Mouse (Mus musculus) hindbrain, postnatal 0 days (tissue): ENCODE results near the gene Shld1. TPM values are rescaled to one million over a fixed set of nuclear protein-coding genes. Genes with fewer than 3 reads are reported as not detected.
A peak's percentile ranks its signal among the peaks of the same experiment; 100 is the strongest.

Experiments
- ATAC-seq: fragments of 200-750 bp; cut with Nextera tagmentation; 2 replicates; pipeline ENCODE4 v1.8.0; 2017; ENCODE audit warnings: mild to moderate bottlenecking, moderate TSS enrichment, moderate library complexity
- DNase-seq: peaks from one replicate; pipeline ENCODE4 v3.0.0-alpha.2; 2015; ENCODE audit warnings: low spot score
- H3K27ac ChIP-seq: fragments of 300-500 bp; sonication (generic); 2 replicates; pipeline ENCODE4 v1.5.1; 2014; ENCODE audit warnings: mild to moderate bottlenecking
- H3K27me3 ChIP-seq: fragments of 300-500 bp; sonication (generic); 2 replicates; pipeline ENCODE4 v1.6.1; 2014; ENCODE audit warnings: low read length, mixed read lengths; ENCODE audit not compliant: insufficient read depth
- H3K36me3 ChIP-seq: fragments of 300-500 bp; sonication (generic); 2 replicates; pipeline ENCODE4 v1.6.1; 2014; ENCODE audit warnings: low read length, mixed read lengths; ENCODE audit not compliant: insufficient read depth
- H3K4me1 ChIP-seq: fragments of 300-500 bp; sonication (generic); 2 replicates; pipeline ENCODE4 v1.6.1; 2014; ENCODE audit warnings: antibody characterized with exemption, low read length, mixed read lengths; ENCODE audit not compliant: insufficient read depth
- H3K4me2 ChIP-seq: fragments of 300-500 bp; sonication (generic); 2 replicates; pipeline ENCODE4 v1.6.1; 2014; ENCODE audit warnings: low read depth, mild to moderate bottlenecking, low read length, moderate library complexity, mixed read lengths
- H3K4me3 ChIP-seq: fragments of 300-500 bp; sonication (generic); 2 replicates; pipeline ENCODE4 v1.5.1; 2014; ENCODE audit warnings: low read length
- H3K9ac ChIP-seq: fragments of 300-500 bp; sonication (generic); replicated peaks from 2 replicates; pipeline ENCODE4 v1.6.1; 2014; ENCODE audit warnings: mild to moderate bottlenecking, low read length, moderate library complexity, mixed read lengths
- H3K9me3 ChIP-seq: fragments of 300-500 bp; sonication (generic); 2 replicates; pipeline ENCODE4 v1.6.1; 2016; ENCODE audit warnings: low read length, mixed read lengths
- CTCF ChIP-seq: IDR thresholded peaks from 2 replicates; pipeline ENCODE4 v1.5.1; 2016; ENCODE audit warnings: antibody characterized with exemption, control low read depth, low read depth
- WGBS: fragments of 180-500 bp; shearing (Covaris S2); extraction: QIAGEN DNeasy Blood & Tissue Kit; methylation state at CpG from one replicate; pipeline ENCODE4 v1.1.7; 2014; 5-methylcytosine and 5-hydroxymethylcytosine counted together
- polyA plus RNA-seq: library from polyadenylated mRNA; unstranded; fragments of >200 nt; fragmentation: Nextera tagmentation; extraction: Ambion mirVana; gene quantifications from 2 replicates; pipeline ENCODE4 v1.2.1, GENCODE M21; 2015
- total RNA-seq: library from RNA; depleted of rRNA; stranded (reverse); fragments of >200 nt; gene quantifications from 2 replicates; pipeline ENCODE4 v1.2.3, GENCODE M21; 2014

Shld1 gene
- total and polyA plus RNA-seq, 2 experiments from 2014 or later, result 16.7 to 17.8 TPM

DNA sequence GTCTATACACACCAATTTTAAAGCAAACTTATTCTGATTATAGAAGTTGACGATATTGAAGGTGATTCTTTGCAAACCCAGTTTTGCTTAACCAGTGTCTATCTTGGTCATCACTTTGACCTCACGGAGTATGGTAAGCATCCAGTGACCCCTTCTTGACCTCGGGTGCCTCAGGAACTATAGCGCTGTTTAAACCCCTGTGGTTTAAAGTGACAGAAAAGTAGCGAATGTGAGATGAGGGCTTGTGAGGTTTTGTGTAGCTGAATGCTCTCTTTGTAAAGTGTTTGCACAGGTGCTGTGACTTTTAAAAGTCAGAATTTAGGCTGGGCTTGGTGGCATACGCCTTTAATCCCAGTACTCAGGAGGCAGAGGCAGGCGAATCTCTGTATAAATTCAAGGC lies 27.8 kb downstream of the Shld1 start:
- H3K4me2 ChIP-seq, result no peak overlapping the region
- no peak for DNase-seq
- no peaks in the 10 kb centered on the region for H3K36me3 ChIP-seq
- no peak overlapping the region for H3K27ac ChIP-seq
- H3K27me3 ChIP-seq, result no peaks in the 10 kb centered on the region
- TF ChIP-seq CTCF, result no peak
- no peak overlapping the region for H3K9ac ChIP-seq
- no peak for ATAC-seq
- peaks cover 8% of the 10 kb centered on the region; the same call in 1 of the 2 replicates for H3K4me1 ChIP-seq
- no peak overlapping the region for H3K4me3 ChIP-seq
- H3K9me3 ChIP-seq, result no peaks in the 10 kb centered on the region
- 85% methylated on average over 7 of the region's 7 CpGs for WGBS

DNA sequence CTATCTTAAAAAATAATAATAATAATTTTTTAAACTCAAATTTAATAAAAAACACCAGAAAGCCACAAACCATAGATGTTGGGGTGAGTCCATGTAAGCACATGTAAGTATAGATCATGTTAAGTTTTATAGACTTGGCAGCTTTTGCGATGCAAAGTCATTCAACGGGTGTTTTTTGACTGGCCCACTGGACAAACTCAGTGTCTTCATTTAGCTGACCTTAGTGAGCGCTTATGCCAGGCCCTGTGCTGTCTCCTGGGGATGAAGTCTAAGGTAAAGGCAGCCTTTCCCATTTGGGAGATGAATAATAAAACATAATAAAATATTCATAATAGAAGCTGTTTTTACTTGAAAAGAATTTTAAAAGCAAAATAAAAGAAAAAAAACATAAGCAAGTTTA lies 28.2 kb downstream of the Shld1 start:
- no peak for TF ChIP-seq CTCF
- Histone ChIP-seq H3K9me3 (no peaks in the 10 kb centered on the region), H3K9ac (no peak overlapping the region), H3K4me1 (peaks cover 8% of the 10 kb centered on the region; the same call in 1 of the 2 replicates), H3K36me3 (no peaks in the 10 kb centered on the region), H3K4me3 (no peak overlapping the region), H3K27ac (no peak overlapping the region), H3K4me2 (no peak overlapping the region), H3K27me3 (no peaks in the 10 kb centered on the region)
- DNase-seq (no peak), ATAC-seq (no peak)
- WGBS, result 79% methylated on average over 3 of the region's 3 CpGs

DNA sequence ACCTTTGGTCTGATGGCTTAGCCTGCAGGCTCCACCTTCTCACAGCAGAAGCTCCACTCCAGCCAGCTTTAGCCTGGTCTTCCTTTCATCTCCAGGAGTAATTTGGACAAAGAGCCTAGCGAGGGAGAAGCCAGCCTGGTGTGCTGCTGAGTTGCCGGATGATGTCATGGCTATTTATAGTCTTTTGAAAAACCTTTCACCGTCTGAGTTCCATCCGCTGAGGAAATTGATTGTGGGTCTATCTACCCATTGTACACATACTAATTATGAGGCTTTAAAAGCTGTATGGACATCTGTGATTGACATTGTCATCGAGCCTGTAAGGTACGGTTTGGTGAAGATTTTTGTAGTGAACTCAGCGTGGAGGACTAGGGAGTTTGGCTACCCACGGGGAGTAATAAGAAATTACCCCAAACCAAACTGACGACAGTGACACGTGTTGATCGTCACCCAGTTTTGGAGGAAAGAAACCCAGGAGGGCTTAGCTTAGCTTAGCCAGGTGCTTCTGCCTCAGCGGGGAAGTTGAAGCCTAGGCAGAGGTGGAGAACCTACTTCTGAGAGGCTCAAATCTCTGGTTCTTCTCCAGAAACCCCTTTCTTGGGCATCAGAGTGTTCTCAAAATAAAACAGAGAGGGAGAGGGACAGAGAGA lies 28.8 kb downstream of the Shld1 start:
- Histone ChIP-seq H3K9me3 (no peaks in the 10 kb centered on the region), H3K4me2 (0 out of 2 replicates have a peak overlapping the region, but pooled peaks have one; percentile 0), H3K36me3 (no peaks in the 10 kb centered on the region), H3K4me1 (peaks cover 8% of the 10 kb centered on the region; the same call in 1 of the 2 replicates), H3K9ac (no peak overlapping the region), H3K4me3 (no peak overlapping the region), H3K27ac (peak overlapping the region; percentile 28; the same call in 1 of the 2 replicates), H3K27me3 (no peaks in the 10 kb centered on the region)
- TF ChIP-seq CTCF, result no peak
- 38% methylated on average over 12 of the region's 12 CpGs for WGBS
- ATAC-seq (peak; percentile 72), DNase-seq (peak; percentile 77)

DNA sequence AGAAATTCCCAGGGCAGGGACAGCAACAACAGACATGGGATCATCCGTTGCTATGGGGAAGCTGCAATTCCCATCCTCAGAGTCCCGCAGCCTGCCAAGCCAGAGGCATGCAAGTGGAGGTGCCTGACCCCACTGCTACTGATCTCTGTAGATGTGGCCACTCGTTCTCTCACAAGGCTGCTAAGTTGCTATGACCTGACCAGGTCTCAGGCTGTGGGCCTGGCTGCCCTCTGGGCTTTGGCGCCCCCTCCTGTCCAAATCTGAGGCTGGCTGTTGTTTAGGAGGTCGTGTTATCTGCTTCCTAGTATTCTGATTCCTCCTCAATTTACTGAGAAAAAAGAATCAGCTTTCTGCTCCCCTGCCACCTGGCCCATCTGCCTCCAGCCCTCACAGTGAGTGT lies 29.4 kb downstream of the Shld1 start:
- no peak overlapping the region for H3K4me3 ChIP-seq
- H3K36me3 ChIP-seq, result no peaks in the 10 kb centered on the region
- H3K27ac ChIP-seq, result peak overlapping the region; percentile 28; the same call in 1 of the 2 replicates
- no peaks in the 10 kb centered on the region for H3K27me3 ChIP-seq
- DNase-seq, result peak; percentile 42
- H3K9me3 ChIP-seq, result no peaks in the 10 kb centered on the region
- no peak overlapping the region for H3K4me2 ChIP-seq
- 29% methylated on average over 5 of the region's 5 CpGs for WGBS
- TF ChIP-seq CTCF, result peak; percentile 61
- peak; percentile 70 for ATAC-seq
- no peak overlapping the region for H3K9ac ChIP-seq
- peaks cover 9% of the 10 kb centered on the region; the same call in 1 of the 2 replicates for H3K4me1 ChIP-seq

DNA sequence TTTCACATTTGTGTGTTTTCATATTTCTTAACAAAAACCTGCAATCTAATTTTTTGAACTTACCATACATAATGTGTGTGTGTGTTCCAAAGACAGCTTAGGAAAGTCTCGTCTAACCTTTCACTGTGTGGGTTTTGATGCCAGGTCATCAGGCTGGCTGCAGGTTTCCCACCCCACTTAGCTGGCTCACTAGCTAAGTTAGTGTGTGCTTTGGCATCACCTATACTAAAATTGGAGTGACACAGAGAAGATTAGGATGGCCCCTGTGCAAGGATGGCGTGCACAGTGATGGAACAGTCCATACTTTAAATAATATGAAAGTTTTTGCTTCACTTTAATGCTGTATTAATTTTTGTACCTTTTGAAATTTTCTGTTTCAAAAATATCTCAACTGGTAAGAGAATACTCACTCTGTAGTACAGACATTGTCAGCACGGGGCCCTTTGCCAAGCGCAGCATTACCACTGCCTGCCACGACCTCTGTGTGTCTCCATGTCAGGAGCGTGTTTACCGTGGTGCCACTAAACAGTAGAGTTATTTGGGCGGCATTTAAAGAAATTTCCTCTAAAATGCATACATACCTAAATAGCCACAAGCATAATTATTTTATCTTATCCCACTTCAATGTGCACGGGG lies 30.3 kb downstream of the Shld1 start:
- H3K4me3 ChIP-seq, result no peak overlapping the region
- H3K9me3 ChIP-seq, result no peaks in the 10 kb centered on the region
- WGBS, result 92% methylated on average over 9 of the region's 9 CpGs
- H3K4me1 ChIP-seq, result peaks cover 14% of the 10 kb centered on the region; the same call in 1 of the 2 replicates
- no peak for TF ChIP-seq CTCF
- no peaks in the 10 kb centered on the region for H3K36me3 ChIP-seq
- no peak overlapping the region for H3K27ac ChIP-seq
- H3K9ac ChIP-seq, result no peak overlapping the region
- no peak for ATAC-seq
- H3K4me2 ChIP-seq, result no peak overlapping the region
- H3K27me3 ChIP-seq, result no peaks in the 10 kb centered on the region
- no peak for DNase-seq

- no peak overlapping the region for H3K4me3 ChIP-seq
- H3K4me2 ChIP-seq, result no peak overlapping the region
- 93% methylated on average over 5 of the region's 5 CpGs for WGBS
- DNase-seq (no peak), ATAC-seq (no peak)
- H3K4me1 ChIP-seq, result peaks cover 14% of the 10 kb centered on the region; the same call in 1 of the 2 replicates
- no peaks in the 10 kb centered on the region for H3K27me3 ChIP-seq
- H3K27ac ChIP-seq, result no peak overlapping the region
- no peaks in the 10 kb centered on the region for H3K36me3 ChIP-seq
- TF ChIP-seq CTCF, result no peak
- no peak overlapping the region for H3K9ac ChIP-seq
- no peaks in the 10 kb centered on the region for H3K9me3 ChIP-seq
These were observed 30.8 kb downstream of the Shld1 start for GRCm38 (mm10) chr2:132717537-132717912.
